Mouse (Mus musculus): Measurements from ENCODE around the gene Gm2056.
"Not testable (repeated sequence)": the region's sequence is repeated elsewhere in the genome, so short reads cannot be mapped to it uniquely, and the experiment has no call there.

Gm2056 gene

GRCm38 (mm10) chr12:88026704-88027103 is at the start of gene Gm2056:
Gene Gm2056 (plus strand): TSS chr12:88027004.
- DNase-seq = not testable (repeated sequence)

DNA sequence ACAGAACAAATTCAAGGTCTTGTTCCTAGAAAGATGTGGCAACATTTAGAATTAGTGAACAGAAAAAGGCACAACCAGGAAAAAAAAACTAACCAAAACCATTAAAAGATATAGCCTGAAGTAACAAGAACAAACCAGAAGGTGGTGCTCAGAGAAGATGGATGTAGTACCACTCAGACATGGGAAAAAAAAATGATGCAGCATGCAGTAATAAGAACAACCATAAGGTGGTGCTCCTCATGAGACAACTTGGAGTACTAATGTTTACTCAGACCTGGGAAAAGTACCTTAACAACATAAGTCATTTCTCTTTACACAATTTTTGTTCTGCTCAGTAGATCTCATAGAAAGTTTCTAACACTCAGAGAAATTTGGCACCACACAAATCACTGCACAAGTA is 42.8 kb upstream of the Gm2056 start:
- DNase-seq = not testable (repeated sequence)

DNA sequence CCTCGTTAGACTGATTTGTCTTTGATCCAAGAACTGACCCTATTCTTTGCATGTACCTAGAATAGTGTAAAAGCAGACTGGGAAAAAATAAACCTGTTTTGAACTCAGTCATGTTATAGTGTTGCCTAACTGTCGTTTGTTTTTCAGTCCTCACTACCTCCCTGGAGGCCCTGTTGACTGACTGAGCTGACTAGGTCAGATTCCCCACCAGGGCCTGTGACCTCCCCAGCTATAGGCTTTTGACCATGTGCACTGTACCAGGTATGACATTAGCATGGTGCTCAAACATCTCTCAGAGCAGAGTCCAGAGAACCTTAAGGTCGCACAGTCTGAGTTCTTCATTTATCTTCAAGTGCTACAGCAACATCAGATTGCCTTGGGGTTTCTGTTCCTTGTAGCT is 22.7 kb upstream of the Gm2056 start:
- not testable (repeated sequence) for DNase-seq

- DNase-seq = not testable (repeated sequence)
Measured at GRCm38 (mm10) chr12:88011548-88011947, 15.3 kb upstream of the Gm2056 start, which contains the start of gene Gm2075. Gene Gm2075 (plus strand): TSS chr12:88011848.

DNA sequence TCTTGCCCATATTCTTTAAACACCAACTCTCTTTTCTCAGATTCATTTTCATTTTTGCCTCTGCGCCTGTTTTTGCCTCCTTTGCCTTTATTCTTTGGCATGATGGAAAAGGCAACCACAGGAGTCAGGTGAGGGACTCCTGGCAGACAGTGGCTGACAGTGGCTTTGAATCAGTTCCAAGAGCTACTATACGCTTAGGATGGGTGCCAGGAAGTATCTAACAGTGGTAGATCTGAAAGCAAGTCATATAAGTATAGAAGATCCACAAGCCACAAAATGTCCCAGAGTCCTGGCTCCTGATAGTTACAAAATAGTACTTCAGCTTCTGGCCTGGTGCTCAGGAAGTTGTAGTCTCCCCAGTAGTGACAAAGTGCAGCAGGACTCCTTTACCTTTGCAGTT is 8.1 kb upstream of the Gm2056 start, which contains the start of gene Gm6803:
TSS of gene Gm6803 (minus strand) at position 101 of the 400 bp plus-strand sequence.
- not testable (repeated sequence) for DNase-seq

DNA sequence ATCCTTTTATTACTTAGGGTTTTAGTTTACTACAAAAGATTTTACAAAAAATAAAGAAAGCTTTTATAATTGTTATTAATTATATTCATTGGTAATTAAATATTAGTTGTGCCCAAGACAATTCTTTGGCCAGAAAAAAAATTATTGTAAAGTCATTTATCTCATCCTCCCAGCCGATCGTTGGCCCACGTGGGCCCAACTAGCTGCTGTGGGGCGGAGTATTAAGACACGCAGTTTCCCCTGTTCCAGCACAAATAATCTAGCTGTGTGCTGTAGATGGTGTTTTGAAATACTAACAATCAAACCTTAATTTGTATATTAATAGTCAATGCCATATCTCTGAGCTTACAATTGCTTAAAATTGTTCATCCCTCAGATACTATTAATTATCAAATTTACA is 5.4 kb downstream of the Gm2056 start:
- not testable (repeated sequence) for DNase-seq

GRCm38 (mm10) chr12:88039062-88039461 is 12.3 kb downstream of the Gm2056 start:
- not testable (repeated sequence) for DNase-seq

GRCm38 (mm10) chr12:88039703-88040102 is 12.9 kb downstream of the Gm2056 start:
- DNase-seq = not testable (repeated sequence)

DNA sequence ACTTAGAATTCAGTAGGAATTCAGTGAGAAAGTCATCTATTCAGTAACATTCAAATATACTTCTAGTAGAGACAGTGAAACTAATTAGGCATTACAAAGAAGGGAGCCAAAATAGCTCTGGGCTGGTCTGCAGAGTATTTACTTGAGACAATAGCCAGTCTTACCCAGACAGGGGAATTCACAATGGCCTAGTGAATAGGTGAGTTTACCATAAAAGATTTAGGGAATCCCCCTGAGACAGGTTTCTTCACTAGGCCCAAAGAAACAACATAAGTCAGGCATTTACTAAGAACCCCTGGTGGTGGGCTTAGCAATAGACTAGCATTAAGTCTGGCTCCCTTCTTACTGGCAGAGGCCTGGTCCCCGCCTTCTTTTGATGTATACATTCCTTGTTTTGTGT is 18.4 kb downstream of the Gm2056 start:
- DNase-seq = not testable (repeated sequence)

Measured in B cell, adult 2 months (primary cell).